Mouse (Mus musculus) intestine, embryonic 15.5 days (tissue): ENCODE measurements around the gene Plppr1. TPM values are rescaled to one million over a fixed set of nuclear protein-coding genes. Genes with fewer than 3 reads are reported as not detected.
"Not testable (repeated sequence)": the region's sequence is repeated elsewhere in the genome, so short reads cannot be mapped to it uniquely, and the experiment has no call there.

ENCODE experiments used
- ATAC-seq: fragments of 200-750 bp; cut with Nextera tagmentation; 2 replicates; pipeline ENCODE4 v1.8.0; 2017; ENCODE audit warnings: moderate TSS enrichment, moderate library complexity
- H3K27ac ChIP-seq: fragments of 300-500 bp; sonication (generic); 2 replicates; pipeline ENCODE4 v1.5.1; 2015; ENCODE audit warnings: mild to moderate bottlenecking, inconsistent platforms
- H3K27me3 ChIP-seq: fragments of 300-500 bp; sonication (generic); replicated peaks from 2 replicates; pipeline ENCODE4 v1.6.1; 2015; ENCODE audit warnings: inconsistent platforms
- H3K36me3 ChIP-seq: fragments of 300-500 bp; sonication (generic); 2 replicates; pipeline ENCODE4 v1.6.1; 2015; ENCODE audit warnings: inconsistent platforms
- H3K4me1 ChIP-seq: fragments of 300-500 bp; sonication (generic); replicated peaks from 2 replicates; pipeline ENCODE4 v1.6.1; 2015; ENCODE audit warnings: inconsistent platforms
- H3K4me2 ChIP-seq: fragments of 300-500 bp; sonication (generic); replicated peaks from 2 replicates; pipeline ENCODE4 v1.6.1; 2015; ENCODE audit warnings: mild to moderate bottlenecking, inconsistent platforms
- H3K4me3 ChIP-seq: fragments of 300-500 bp; sonication (generic); replicated peaks from 2 replicates; pipeline ENCODE4 v1.5.1; 2015; ENCODE audit warnings: inconsistent platforms
- H3K9ac ChIP-seq: fragments of 300-500 bp; sonication (generic); 2 replicates; pipeline ENCODE4 v1.6.1; 2015; ENCODE audit warnings: inconsistent platforms
- H3K9me3 ChIP-seq: fragments of 300-500 bp; sonication (generic); 2 replicates; pipeline ENCODE4 v1.6.1; 2016; ENCODE audit warnings: inconsistent platforms
- WGBS: fragments of 180-500 bp; shearing (Covaris S2); methylation state at CpG from one replicate; pipeline ENCODE4 v1.1.7; 2015; 5-methylcytosine and 5-hydroxymethylcytosine counted together
- polyA plus RNA-seq: library from polyadenylated mRNA; unstranded; fragments of >200 nt; fragmentation: Nextera tagmentation; extraction: Ambion mirVana; gene quantifications from 2 replicates; pipeline ENCODE4 v1.2.1, GENCODE M21; 2015

The Plppr1 gene
- polyA plus RNA-seq, 1 experiment from 2014 or later: 1.6 TPM

GRCm38 (mm10) chr4:49348001-49348400, 288.9 kb downstream of the Plppr1 start:
- 55% methylated on average over 1 of the region's 1 CpGs for WGBS
- not testable (repeated sequence) for H3K27me3 ChIP-seq

GRCm38 (mm10) chr4:49348677-49349076, 289.6 kb downstream of the Plppr1 start:
- no peaks in the 10 kb centered on the region for H3K9me3 ChIP-seq
- no peak overlapping the region for H3K27ac ChIP-seq
- no peak overlapping the region for H3K4me3 ChIP-seq
- no peaks in the 10 kb centered on the region for H3K4me1 ChIP-seq
- H3K4me2 ChIP-seq: no peak overlapping the region
- no peak overlapping the region for H3K9ac ChIP-seq
- no peaks in the 10 kb centered on the region for H3K36me3 ChIP-seq
- 69% methylated on average over 2 of the region's 2 CpGs for WGBS
- no peak for ATAC-seq
- H3K27me3 ChIP-seq: no peaks in the 10 kb centered on the region

More at GRCm38 (mm10) chr4:49348001-49348400, 288.9 kb downstream of the Plppr1 start:
- not testable (repeated sequence) for H3K9me3 ChIP-seq, H3K36me3 ChIP-seq, ATAC-seq, H3K4me3 ChIP-seq, H3K9ac ChIP-seq, H3K4me2 ChIP-seq, H3K27ac ChIP-seq, H3K4me1 ChIP-seq

DNA sequence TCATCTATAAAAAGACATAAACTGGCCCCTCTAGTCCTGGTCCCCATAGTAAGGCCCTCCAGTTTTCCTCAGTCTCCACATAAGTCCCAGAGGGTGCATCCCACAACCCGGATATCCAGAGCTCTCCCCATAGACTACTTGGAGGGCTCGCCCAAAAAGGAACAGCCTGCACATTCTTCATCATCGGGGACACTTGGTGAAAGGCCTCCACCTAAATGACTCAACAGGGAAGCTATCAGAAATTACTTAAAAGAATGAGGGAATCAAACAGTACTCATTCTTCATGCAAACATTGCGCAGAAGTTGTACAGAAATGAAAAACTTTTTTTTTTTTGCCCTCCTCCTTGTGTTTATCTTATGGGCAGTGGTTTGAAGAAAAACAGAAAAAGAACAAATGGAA, 291.4 kb downstream of the Plppr1 start:
- Histone ChIP-seq H3K36me3 (no peaks in the 10 kb centered on the region), H3K27me3 (no peaks in the 10 kb centered on the region), H3K4me2 (no peak overlapping the region), H3K4me1 (no peaks in the 10 kb centered on the region), H3K4me3 (no peak overlapping the region), H3K27ac (no peak overlapping the region), H3K9me3 (no peaks in the 10 kb centered on the region), H3K9ac (no peak overlapping the region)
- no peak for ATAC-seq
- 81% methylated on average over 4 of the region's 4 CpGs for WGBS

DNA sequence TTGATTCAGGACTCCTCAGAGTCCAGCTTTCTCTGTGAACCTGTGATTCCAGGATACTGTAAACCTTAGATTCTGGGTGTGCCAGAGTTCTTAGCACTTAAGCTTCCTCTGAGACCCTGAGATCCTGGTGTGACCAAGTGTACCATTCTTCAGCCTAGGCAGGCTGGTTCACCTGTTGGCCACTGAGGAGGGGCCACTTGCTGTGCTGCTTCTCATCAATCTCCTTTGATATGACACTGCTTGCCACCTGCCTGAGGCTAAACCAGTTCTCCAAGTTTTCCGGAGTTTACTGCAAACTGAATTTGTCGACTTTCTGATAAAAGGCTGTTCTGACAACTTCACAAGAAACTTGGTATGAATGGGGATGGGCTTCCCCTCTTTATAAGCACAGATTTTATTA, 298.0 kb downstream of the Plppr1 start:
- Histone ChIP-seq H3K4me3 (no peak overlapping the region), H3K36me3 (no peaks in the 10 kb centered on the region), H3K27me3 (no peaks in the 10 kb centered on the region), H3K9me3 (no peaks in the 10 kb centered on the region), H3K9ac (no peak overlapping the region), H3K27ac (no peak overlapping the region), H3K4me1 (no peaks in the 10 kb centered on the region), H3K4me2 (no peak overlapping the region)
- peak; percentile 62; the same call in 1 of the 2 replicates for ATAC-seq
- WGBS: 57% methylated on average over 2 of the region's 2 CpGs

DNA sequence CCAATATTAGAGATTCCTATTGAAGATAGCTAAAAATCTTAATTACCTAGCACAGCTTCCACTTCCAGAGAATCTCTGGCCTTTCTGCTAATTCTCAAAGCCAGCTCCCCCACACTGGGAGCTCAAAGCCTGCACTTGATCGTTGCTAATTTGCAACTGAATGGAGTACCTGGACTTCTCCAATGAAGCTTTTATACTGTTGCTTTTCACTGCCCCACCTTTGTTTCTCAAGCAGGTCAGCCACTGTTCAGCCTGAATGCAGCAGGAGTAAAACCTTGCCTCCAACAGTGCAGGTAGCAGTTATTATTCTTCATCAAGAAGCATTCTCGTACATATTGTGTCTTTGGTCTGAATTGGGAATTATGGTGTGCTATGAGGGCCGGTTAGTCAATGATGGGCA, 309.0 kb downstream of the Plppr1 start:
- WGBS: 90% methylated on average over 3 of the region's 3 CpGs

DNA sequence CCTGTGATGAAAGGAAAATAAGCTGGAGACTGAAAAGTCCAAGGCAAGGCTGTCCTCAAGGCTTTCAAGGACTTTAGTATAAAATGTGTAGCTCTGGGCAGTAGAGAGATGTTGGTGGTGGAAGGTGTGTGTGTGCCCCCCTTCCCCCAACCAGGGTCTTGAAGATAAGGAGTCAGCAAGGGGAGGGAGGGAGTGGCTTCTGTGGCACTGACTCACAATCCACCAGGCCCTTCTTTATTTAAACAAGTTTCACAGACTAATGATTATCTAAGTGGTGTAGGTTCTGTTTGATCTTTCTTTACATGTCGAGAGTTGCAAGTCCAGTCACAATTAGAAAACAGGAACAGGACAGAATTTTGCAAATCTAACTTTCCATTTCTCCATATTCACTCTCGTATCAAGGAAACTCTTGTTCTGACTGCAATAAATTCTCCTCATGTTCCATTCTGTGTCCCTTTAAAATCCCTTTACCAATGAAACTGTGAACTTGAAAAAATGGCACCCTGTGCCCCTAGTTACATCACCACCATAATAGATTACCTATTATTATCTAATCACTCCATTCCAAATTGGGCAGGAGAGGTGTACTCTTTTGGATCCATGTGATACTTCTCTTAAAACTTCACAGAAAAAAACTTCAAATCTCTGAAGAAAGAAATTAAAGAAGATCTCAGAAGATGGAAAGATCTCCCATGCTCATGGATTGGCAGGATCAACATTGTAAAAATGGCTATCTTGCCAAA, 324.7 kb downstream of the Plppr1 start:
- H3K4me3 ChIP-seq, H3K9me3 ChIP-seq, H3K4me2 ChIP-seq, H3K9ac ChIP-seq, H3K4me1 ChIP-seq, H3K36me3 ChIP-seq, H3K27me3 ChIP-seq, H3K27ac ChIP-seq: not testable (repeated sequence)
- WGBS: 59% methylated on average over 2 of the region's 2 CpGs
- peak; percentile 47 for ATAC-seq

More for the DNA sequence above, 309.0 kb downstream of the Plppr1 start:
- H3K27me3 ChIP-seq, H3K4me3 ChIP-seq, H3K4me2 ChIP-seq, H3K36me3 ChIP-seq, H3K4me1 ChIP-seq, H3K9ac ChIP-seq, H3K9me3 ChIP-seq, H3K27ac ChIP-seq, ATAC-seq: not testable (repeated sequence)

GRCm38 (mm10) chr4:49386873-49387272, 327.8 kb downstream of the Plppr1 start:
- H3K27ac ChIP-seq: no peak overlapping the region
- WGBS: 35% methylated on average over 2 of the region's 2 CpGs
- ATAC-seq: no peak
- no peak overlapping the region for H3K4me2 ChIP-seq
- H3K36me3 ChIP-seq: no peaks in the 10 kb centered on the region
- H3K27me3 ChIP-seq: no peaks in the 10 kb centered on the region
- no peak overlapping the region for H3K9ac ChIP-seq
- H3K9me3 ChIP-seq: no peaks in the 10 kb centered on the region
- H3K4me1 ChIP-seq: no peaks in the 10 kb centered on the region
- no peak overlapping the region for H3K4me3 ChIP-seq
